ENCODE assay signal across 25 mouse cellular contexts in the genomic region with DNA sequence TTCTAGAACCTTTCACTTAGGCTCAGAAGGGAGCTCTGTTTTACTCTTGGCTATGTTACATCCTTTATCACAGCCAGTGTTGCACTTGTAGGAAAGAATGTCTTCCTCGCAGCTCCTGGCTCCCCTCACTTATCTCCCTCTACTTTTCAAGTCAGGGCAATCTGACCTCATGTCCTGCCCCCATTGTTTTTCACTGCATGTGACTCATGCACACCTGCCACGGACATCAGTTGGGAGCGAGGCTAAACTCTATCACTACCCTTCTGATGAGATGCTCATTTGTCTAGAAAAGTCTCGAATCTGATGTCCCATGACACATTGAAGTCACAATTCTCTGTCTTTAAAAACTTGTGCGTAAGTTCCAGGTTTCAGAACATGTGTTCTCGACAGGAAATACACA. TPM values are rescaled to one million over a fixed set of nuclear protein-coding genes. Genes with fewer than 3 reads are reported as not detected.
"Had no signal": no experiment of that assay in that cellular context is flagged by ENCODE, and none has a peak within 500 bp of the region (broad histone marks: within the 10 kb centered on the region; RNA-seq: fewer than 3 reads in every experiment).

No protein-coding gene starts in this region.

- H3K9ac ChIP-seq: liver, embryonic 15.5 days; liver, postnatal 0 days; lung, embryonic 15.5 days; midbrain, embryonic 12.5 days; neural tube, embryonic 13.5 days; neural tube, embryonic 15.5 days; stomach, embryonic 15.5 days had no signal

- H3K27me3 ChIP-seq: liver, embryonic 15.5 days; lung, embryonic 15.5 days; neural tube, embryonic 13.5 days; neural tube, embryonic 15.5 days; stomach, embryonic 15.5 days had no signal

- H3K4me2 ChIP-seq: liver, embryonic 15.5 days; lung, embryonic 15.5 days; midbrain, embryonic 12.5 days; neural tube, embryonic 13.5 days; neural tube, embryonic 15.5 days; stomach, embryonic 15.5 days had no signal

- H3K4me3 ChIP-seq: liver, embryonic 15.5 days; lung, embryonic 15.5 days; megakaryocyte, embryonic 14.5 days; midbrain, embryonic 12.5 days; neural tube, embryonic 13.5 days; neural tube, embryonic 15.5 days; stomach, embryonic 15.5 days had no signal

- ATAC-seq: liver, postnatal 0 days; lung, postnatal 0 days had no signal

- H3K9me3 ChIP-seq: liver, embryonic 15.5 days; lung, embryonic 15.5 days; megakaryocyte, embryonic 14.5 days; midbrain, embryonic 12.5 days; neural tube, embryonic 13.5 days; neural tube, embryonic 15.5 days; stomach, embryonic 15.5 days had no signal

- H3K36me3 ChIP-seq: liver, embryonic 15.5 days; lung, embryonic 15.5 days; midbrain, embryonic 12.5 days; neural tube, embryonic 13.5 days; neural tube, embryonic 15.5 days; stomach, embryonic 15.5 days had no signal

- H3K27ac ChIP-seq: liver, embryonic 15.5 days; lung, embryonic 15.5 days; macrophage; midbrain, embryonic 12.5 days; neural tube, embryonic 13.5 days; neural tube, embryonic 15.5 days; stomach, embryonic 15.5 days; stomach, postnatal 0 days had no signal

- DNase-seq: liver, postnatal 0 days; lung, adult 2 months; lung, postnatal 14 days; lung, postnatal 36 days; midbrain, embryonic 14.5 days; retina, postnatal 1 day; right cerebral cortex, adult 18-20 months; thymus, adult 2 months; thymus, postnatal 25 days; thymus, postnatal 4 days had no signal

RNA-seq across cellular contexts. Expression of a gene that starts 12.3 kb away (rescaled TPM):
- total RNA-seq: megakaryocyte progenitor cell, adult 5-6 weeks; monocyte, adult 5-6 weeks had no signal
- polyA plus RNA-seq: liver, embryonic 15.5 days; liver, postnatal 0 days; midbrain, embryonic 12.5 days; neural tube, embryonic 11.5 days; neural tube, embryonic 13.5 days; spleen, adult 2 months; urinary bladder, adult 2 months had no signal
